Mouse (Mus musculus) erythroblast, embryonic 14.5 days (primary cell): Measurements from ENCODE around the gene Flvcr1.

Experiments used
- GATA1 ChIP-seq: IDR thresholded peaks from 2 replicates; pipeline ENCODE4 v1.6.1; 2012; ENCODE audit warnings: low read length, inconsistent platforms, mixed read lengths
- TAL1 ChIP-seq: IDR thresholded peaks from 3 replicates; pipeline ENCODE4 v1.6.1; 2012; ENCODE audit warnings: low read length, inconsistent platforms, mixed read lengths

- no peak for TF ChIP-seq GATA1
- TF ChIP-seq TAL1 = no peak
Measured at GRCm38 (mm10) chr1:190989437-190990082, 36.4 kb downstream of the Flvcr1 start.
